Mouse (Mus musculus) heart, adult 2 months (tissue): ENCODE measurements around the gene Spg20. TPM values are rescaled to one million over a fixed set of nuclear protein-coding genes. Genes with fewer than 3 reads are reported as not detected.

Experiments used
- DNase-seq, 2 experiments: peaks; one replicate each; pipeline ENCODE4 v3.0.0; 2021
- H3K27ac ChIP-seq: fragments of 200-600 bp; 2 replicates; pipeline ENCODE4 v1.8.1; 2022
- H3K27me3 ChIP-seq: fragments of 200-500 bp; 2 replicates; pipeline ENCODE4 v1.6.1; 2012; ENCODE audit warnings: mild to moderate bottlenecking, low read length, inconsistent platforms, mixed read lengths; ENCODE audit not compliant: control insufficient read depth, insufficient read depth
- H3K36me3 ChIP-seq: fragments of 200-500 bp; 2 replicates; pipeline ENCODE4 v1.6.1; 2012; ENCODE audit warnings: low read length, inconsistent platforms; ENCODE audit not compliant: control insufficient read depth, insufficient read depth
- H3K4me1 ChIP-seq: fragments of 200-500 bp; 2 replicates; pipeline ENCODE4 v1.6.1; 2011; ENCODE audit warnings: low read length; ENCODE audit not compliant: control insufficient read depth, insufficient read depth
- H3K4me3 ChIP-seq: fragments of 200-600 bp; 2 replicates; pipeline ENCODE4 v1.8.1; 2022
- H3K79me2 ChIP-seq: fragments of 200-500 bp; replicated peaks from 2 replicates; pipeline ENCODE4 v1.6.1; 2012; ENCODE audit warnings: mild to moderate bottlenecking, inconsistent platforms, low read length, moderate library complexity, mixed read lengths; ENCODE audit not compliant: control insufficient read depth, insufficient read depth
- H3K9ac ChIP-seq: fragments of 200-500 bp; 2 replicates; pipeline ENCODE4 v1.6.1; 2012; ENCODE audit warnings: low read depth, mild to moderate bottlenecking, control low read depth, inconsistent platforms, low read length, mixed read lengths
- CTCF ChIP-seq: fragments of 200-600 bp; IDR thresholded peaks from 2 replicates; pipeline ENCODE4 v1.8.1; 2022; ENCODE audit warnings: antibody characterized with exemption, mild to moderate bottlenecking, moderate library complexity
- EP300 ChIP-seq: fragments of 200-500 bp; IDR thresholded peaks from 2 replicates; pipeline ENCODE4 v1.6.1; 2011; ENCODE audit warnings: low read depth, low read length, control low read depth; ENCODE audit not compliant: insufficient read depth
- POLR2A ChIP-seq: fragments of 200-500 bp; IDR thresholded peaks from 2 replicates; pipeline ENCODE4 v1.6.1; 2011; ENCODE audit warnings: mild to moderate bottlenecking, low read depth, low read length, control low read depth; ENCODE audit not compliant: insufficient read depth
- WGBS: fragments of 180-500 bp; shearing (Covaris S2); methylation state at CpG from one replicate; pipeline ENCODE4 v1.1.7; 2018; 5-methylcytosine and 5-hydroxymethylcytosine counted together
- intact Hi-C: fragments of 180-260 bp; cut with DNase I; formaldehyde crosslinking; loops from one replicate; pipeline ENCODE4 v1.15.1; 2025
- long read RNA-seq: library from polyadenylated mRNA; stranded (forward); transcript quantifications from one replicate; pipeline ENCODE4 v2.0.0, GENCODE M21; 2021
- polyA plus RNA-seq: library from polyadenylated mRNA; depleted of rRNA; stranded (reverse); fragments of >200 nt; gene quantifications from 2 replicates; pipeline ENCODE4 v1.2.3, GENCODE M21; 2012; rRNA removed
- total RNA-seq, 2 experiments: library from RNA; stranded (reverse); gene quantifications; 2 replicates each; pipeline ENCODE4 v1.2.3; 2021

Spg20 gene
- 10 to 100 TPM; 45.1 to 45.7 TPM for total RNA-seq
- polyA plus RNA-seq, result 11.9 and 19.2 TPM in 2 replicates
- long read RNA-seq, transcript Spg20-202 (8 exons, 3,567 nt), result minor isoform, 11 of 45 reads
- long read RNA-seq, transcript Spg20-201 (9 exons, 3,770 nt), result major isoform, 26 of 45 reads
- long read RNA-seq, partial matches to known transcripts, result 2 of 45 reads
- long read RNA-seq, other reads (novel, unspliced or antisense), result 5 of 45 reads

GRCm38 (mm10) chr3:55111935-55112709 lies at the start of gene Spg20:
TSS of gene Spg20 (plus strand) at chr3:55112108.
- Histone ChIP-seq H3K79me2 (no peaks in the 10 kb centered on the region), H3K4me1 (peaks cover 5% of the 10 kb centered on the region), H3K27ac (peak within 1 kb of the TSS; percentile 95), H3K4me3 (peak within 1 kb of the TSS; percentile 75), H3K9ac (peak within 1 kb of the TSS; percentile 93), H3K27me3 (no peaks in the 10 kb centered on the region), H3K36me3 (peaks cover 3% of the 10 kb centered on the region; the same call in 1 of the 2 replicates)
- intact Hi-C loops, result loop anchor here (2.0 to 5.0 kb wide), 2 partner anchors 31 to 305 kb away; partner anchors contain the start of gene Rfxap
- under 1% methylated on average over 58 of the region's 58 CpGs for WGBS
- peak; percentile 58; the same call in 1 of the 2 replicates for TF ChIP-seq EP300
- TF ChIP-seq POLR2A, result peak; percentile 92
- no peak; the same call in 1 of the 2 replicates for TF ChIP-seq CTCF
- DNase-seq, result peak; percentile 96 to 99

DNA sequence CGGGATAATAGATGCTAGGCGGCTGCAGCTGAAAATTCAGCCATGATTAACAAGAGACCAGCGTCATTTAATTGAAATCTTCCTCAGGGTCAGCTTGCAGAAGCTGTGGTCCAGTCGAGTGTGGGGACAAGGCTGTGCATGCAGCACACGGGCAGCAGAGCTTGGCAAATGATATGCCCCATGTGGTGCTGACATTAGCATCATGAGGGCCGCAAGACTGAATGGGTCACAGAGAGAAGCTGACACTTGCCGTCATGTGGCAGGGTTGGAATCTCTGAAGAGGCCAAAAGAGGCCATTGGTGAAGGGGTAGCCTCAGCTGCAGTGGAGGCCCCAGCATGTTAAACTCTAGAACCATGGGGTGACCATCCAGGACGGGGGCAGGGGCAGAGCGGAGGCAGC lies 49.3 kb upstream of the Spg20 start:
- no peak overlapping the region for H3K4me3 ChIP-seq
- no peak for TF ChIP-seq CTCF
- no peak for TF ChIP-seq POLR2A
- TF ChIP-seq EP300, result no peak
- H3K9ac ChIP-seq, result no peak overlapping the region
- H3K79me2 ChIP-seq, result no peaks in the 10 kb centered on the region
- DNase-seq, result no peak
- H3K4me1 ChIP-seq, result no peaks in the 10 kb centered on the region
- H3K36me3 ChIP-seq, result no peaks in the 10 kb centered on the region
- WGBS, result 74% methylated on average over 9 of the region's 9 CpGs
- H3K27ac ChIP-seq, result no peak overlapping the region
- intact Hi-C loops, result loop anchor here (5.0 to 10.0 kb wide), 3 partner anchors 58 to 318 kb away; no protein-coding TSS in a partner anchor
- H3K27me3 ChIP-seq, result no peaks in the 10 kb centered on the region; the same call in 1 of the 2 replicates

DNA sequence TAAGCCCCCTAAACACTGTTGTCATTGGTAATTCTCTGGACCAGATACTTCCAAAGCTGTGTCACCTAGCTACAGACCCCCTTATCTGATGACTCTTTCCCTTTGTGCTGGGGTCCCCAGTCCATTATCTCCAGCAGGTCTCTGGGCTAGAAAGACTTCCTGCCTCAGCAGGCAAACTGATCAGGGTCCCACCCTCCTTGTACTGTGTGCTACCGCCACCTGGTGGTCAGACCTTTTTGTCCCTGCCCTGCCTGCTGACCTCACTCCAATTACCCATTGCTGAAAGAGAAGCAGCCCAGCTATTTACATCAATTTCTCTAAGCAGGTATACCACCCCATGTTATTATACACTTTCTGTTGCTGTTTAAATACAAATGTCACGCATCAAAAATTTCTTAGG lies 47.5 kb upstream of the Spg20 start:
- intact Hi-C loops, result loop anchor here (1.0 to 10.0 kb wide), 5 partner anchors 41 to 320 kb away; no protein-coding TSS in a partner anchor

DNA sequence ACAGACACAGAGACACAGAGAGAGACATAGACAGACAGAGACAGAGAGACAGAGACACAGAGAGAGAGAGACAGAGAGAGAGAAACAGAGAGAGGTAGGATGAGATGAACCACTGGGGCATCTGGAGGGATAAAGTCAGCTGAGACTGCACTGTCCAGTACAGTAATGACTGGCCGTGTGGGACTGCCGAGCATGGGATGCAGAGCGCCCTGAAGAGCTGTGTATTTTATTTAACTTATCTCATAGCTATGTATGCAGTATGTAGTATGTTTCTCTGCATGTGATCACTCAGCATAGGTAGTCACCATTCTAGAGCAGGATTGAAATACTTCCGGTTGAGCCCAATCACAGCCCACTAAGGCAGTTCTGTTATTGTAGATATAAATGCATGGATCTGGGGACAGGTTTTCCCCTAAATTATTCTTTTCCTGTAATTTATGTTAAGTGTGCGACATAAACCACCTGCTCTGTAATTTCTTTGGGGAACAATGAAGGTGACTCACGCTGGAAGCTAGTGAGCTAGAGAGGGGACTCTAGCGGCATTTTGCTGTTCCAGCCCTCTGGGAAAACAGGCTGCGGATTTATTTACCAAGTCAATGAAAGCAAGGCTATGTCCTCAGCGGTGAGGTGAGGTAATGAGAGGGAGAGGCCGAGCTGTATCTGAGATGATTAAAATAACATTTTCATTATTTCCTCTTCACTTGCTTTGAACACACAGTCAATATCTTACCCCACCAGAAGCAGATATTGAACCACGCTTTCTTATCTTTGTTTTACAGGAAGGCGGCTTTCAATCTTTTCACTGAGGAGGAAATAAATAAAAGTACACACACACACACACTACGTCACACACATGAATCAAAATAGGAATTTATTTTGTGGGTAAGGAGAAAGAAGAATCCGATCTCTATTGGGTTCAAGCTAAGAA lies 45.9 kb upstream of the Spg20 start:
- Histone ChIP-seq H3K9ac (no peak overlapping the region), H3K27me3 (no peaks in the 10 kb centered on the region), H3K79me2 (no peaks in the 10 kb centered on the region), H3K27ac (no peak overlapping the region), H3K36me3 (no peaks in the 10 kb centered on the region), H3K4me1 (no peaks in the 10 kb centered on the region), H3K4me3 (no peak overlapping the region)
- no peak for DNase-seq
- intact Hi-C loops, result loop anchor here (2.0 to 10.0 kb wide), 3 partner anchors 61 to 321 kb away; no protein-coding TSS in a partner anchor
- no peak for TF ChIP-seq POLR2A
- no peak for TF ChIP-seq CTCF
- TF ChIP-seq EP300, result no peak
- WGBS, result 39% methylated on average over 14 of the region's 14 CpGs

More for the DNA sequence above, 47.5 kb upstream of the Spg20 start:
- peak; percentile 54 to 81 for DNase-seq
- no peaks in the 10 kb centered on the region for H3K36me3 ChIP-seq
- no peaks in the 10 kb centered on the region; the same call in 1 of the 2 replicates for H3K27me3 ChIP-seq
- TF ChIP-seq POLR2A (no peak), CTCF (peak; percentile 91), EP300 (peak; percentile 75; the same call in 1 of the 2 replicates)
- H3K79me2 ChIP-seq, result no peaks in the 10 kb centered on the region
- H3K4me1 ChIP-seq, result no peaks in the 10 kb centered on the region
- 9% methylated on average over 2 of the region's 2 CpGs for WGBS
- H3K4me3 ChIP-seq, result no peak overlapping the region
- no peak overlapping the region for H3K27ac ChIP-seq
- no peak overlapping the region for H3K9ac ChIP-seq

- Histone ChIP-seq H3K27ac (no peak overlapping the region), H3K4me3 (no peak overlapping the region), H3K4me1 (no peaks in the 10 kb centered on the region), H3K9ac (no peak overlapping the region), H3K27me3 (no peaks in the 10 kb centered on the region), H3K79me2 (no peaks in the 10 kb centered on the region), H3K36me3 (no peaks in the 10 kb centered on the region)
- no peak for DNase-seq
- intact Hi-C loops, result loop anchor here (10.0 kb wide), 2 partner anchors 62 to 322 kb away; no protein-coding TSS in a partner anchor
- WGBS, result 62% methylated on average over 12 of the region's 12 CpGs
- no peak for TF ChIP-seq POLR2A
- no peak for TF ChIP-seq CTCF
- no peak for TF ChIP-seq EP300
Observed at GRCm38 (mm10) chr3:55066666-55067023, 45.3 kb upstream of the Spg20 start.
